Mouse (Mus musculus) kidney, adult 2 months (tissue): ENCODE measurements around the gene H2afy2. TPM values are rescaled to one million over a fixed set of nuclear protein-coding genes. Genes with fewer than 3 reads are reported as not detected.

Experiments
- DNase-seq: peaks from one replicate; pipeline ENCODE4 v3.0.0; 2021
- H3K27ac ChIP-seq: fragments of 200-500 bp; 2 replicates; pipeline ENCODE4 v1.5.1; 2012; ENCODE audit warnings: low read depth, low read length, control low read depth, inconsistent platforms; ENCODE audit not compliant: insufficient read depth
- H3K27me3 ChIP-seq: fragments of 200-500 bp; replicated peaks from 2 replicates; pipeline ENCODE4 v1.6.1; 2012; ENCODE audit warnings: mild to moderate bottlenecking, moderate library complexity, low read length, inconsistent platforms; ENCODE audit not compliant: control insufficient read depth, insufficient read depth
- H3K36me3 ChIP-seq: fragments of 200-500 bp; 2 replicates; pipeline ENCODE4 v1.6.1; 2012; ENCODE audit warnings: mild to moderate bottlenecking, moderate library complexity, low read length, inconsistent platforms; ENCODE audit not compliant: control insufficient read depth, insufficient read depth
- H3K4me1 ChIP-seq: fragments of 200-500 bp; 2 replicates; pipeline ENCODE4 v1.6.1; 2011; ENCODE audit warnings: low read length; ENCODE audit not compliant: control insufficient read depth, insufficient read depth
- H3K4me3 ChIP-seq: fragments of 200-500 bp; 2 replicates; pipeline ENCODE4 v1.5.1; 2011; ENCODE audit warnings: mild to moderate bottlenecking, low read depth, low read length, control low read depth; ENCODE audit not compliant: insufficient read depth
- CTCF ChIP-seq: fragments of 200-500 bp; conservative IDR thresholded peaks from 2 replicates; pipeline ENCODE4 v1.5.1; 2011; ENCODE audit warnings: low read depth, mild to moderate bottlenecking, control low read depth, low read length, moderate library complexity, mixed read lengths; ENCODE audit not compliant: insufficient read depth, insufficient read length
- POLR2A ChIP-seq: fragments of 200-500 bp; IDR thresholded peaks from one replicate; pipeline ENCODE4 v1.6.1; 2011; ENCODE audit warnings: low read depth, low read length, control low read depth
- WGBS: fragments of 180-500 bp; shearing (Covaris S2); methylation state at CpG from one replicate; pipeline ENCODE4 v1.1.7; 2018; 5-methylcytosine and 5-hydroxymethylcytosine counted together
- polyA plus RNA-seq: library from polyadenylated mRNA; depleted of rRNA; stranded (reverse); fragments of >200 nt; gene quantifications from 2 replicates; pipeline ENCODE4 v1.2.3, GENCODE M21; 2012; rRNA removed

The H2afy2 gene
- polyA plus RNA-seq, 1 experiment, result 6.1 TPM

- Histone ChIP-seq H3K27me3 (no peaks in the 10 kb centered on the region), H3K36me3 (0 out of 2 replicates have a peak, but pooled peaks cover 1% of the 10 kb centered on the region), H3K27ac (peak overlapping the region; percentile 61), H3K4me1 (peaks cover 10% of the 10 kb centered on the region), H3K4me3 (peak overlapping the region; percentile 84)
- under 1% methylated on average over 110 of the region's 111 CpGs for WGBS
- peak; percentile 16 for DNase-seq
- TF ChIP-seq POLR2A (no peak), CTCF (no peak)
Observed at GRCm38 (mm10) chr10:61695703-61696559, 88.0 kb downstream of the H2afy2 start.

- Histone ChIP-seq H3K27ac (peak within 1 kb of the TSS; percentile 61; the same call in 1 of the 2 replicates), H3K27me3 (no peaks in the 10 kb centered on the region), H3K36me3 (peaks cover 2% of the 10 kb centered on the region; the same call in 1 of the 2 replicates), H3K4me3 (peak within 1 kb of the TSS; percentile 84), H3K4me1 (peaks cover 10% of the 10 kb centered on the region)
- TF ChIP-seq CTCF (no peak), POLR2A (peak; percentile 67)
- DNase-seq, result peak; percentile 99
- 1% methylated on average over 42 of the region's 42 CpGs for WGBS
Observed at GRCm38 (mm10) chr10:61694870-61695670, 88.9 kb downstream of the H2afy2 start, which contains the start of gene Tysnd1. Gene Tysnd1 (plus strand): TSS chr10:61695514.

GRCm38 (mm10) chr10:61693563-61693962 lies 90.4 kb downstream of the H2afy2 start:
- peaks cover 2% of the 10 kb centered on the region; the same call in 1 of the 2 replicates for H3K36me3 ChIP-seq
- WGBS, result 70% methylated on average over 4 of the region's 4 CpGs
- no peak for TF ChIP-seq CTCF
- TF ChIP-seq POLR2A, result no peak
- peaks cover 10% of the 10 kb centered on the region for H3K4me1 ChIP-seq
- H3K27ac ChIP-seq, result no peak overlapping the region
- no peak overlapping the region for H3K4me3 ChIP-seq
- no peaks in the 10 kb centered on the region for H3K27me3 ChIP-seq
- DNase-seq, result no peak

GRCm38 (mm10) chr10:61689405-61689804 lies 94.5 kb downstream of the H2afy2 start:
- H3K4me3 ChIP-seq, result no peak overlapping the region
- TF ChIP-seq POLR2A, result no peak
- TF ChIP-seq CTCF, result no peak
- no peaks in the 10 kb centered on the region for H3K27me3 ChIP-seq
- H3K36me3 ChIP-seq, result peaks cover 5% of the 10 kb centered on the region
- 77% methylated on average over 8 of the region's 8 CpGs for WGBS
- H3K4me1 ChIP-seq, result no peaks in the 10 kb centered on the region
- no peak for DNase-seq
- no peak overlapping the region for H3K27ac ChIP-seq

Other genes starting within 250 kb of the H2afy2 start
- 0.05 and 0.08 TPM in 2 replicates for gene Npffr1, start 188.7 kb downstream of the H2afy2 start, polyA plus RNA-seq
- gene Ppa1, start 135.6 kb downstream of the H2afy2 start, polyA plus RNA-seq, result 34.6 and 34.9 TPM in 2 replicates
- gene Sar1a, start 103.8 kb downstream of the H2afy2 start, polyA plus RNA-seq, result 64.3 and 67.7 TPM in 2 replicates
- gene Tysnd1, start 88.6 kb downstream of the H2afy2 start, polyA plus RNA-seq, result 75.4 and 101 TPM in 2 replicates
- 27.7 and 29.0 TPM in 2 replicates for gene Aifm2, start 68.9 kb downstream of the H2afy2 start, polyA plus RNA-seq
- 0.34 and 0.44 TPM in 2 replicates for gene Col13a1, start 195.0 kb upstream of the H2afy2 start, polyA plus RNA-seq